Mouse (Mus musculus) right cerebral cortex, adult 2 months (tissue): Measurements from ENCODE around the gene Tas2r130.
"Not testable (repeated sequence)": the region's sequence is repeated elsewhere in the genome, so short reads cannot be mapped to it uniquely, and the experiment has no call there.

ENCODE experiments used
- DNase-seq, 2 experiments: peaks; one replicate each; pipeline ENCODE4 v3.0.0; 2021 to 2022; ENCODE audit warnings: low spot score in 2 of 2

Gene Tas2r130

DNA sequence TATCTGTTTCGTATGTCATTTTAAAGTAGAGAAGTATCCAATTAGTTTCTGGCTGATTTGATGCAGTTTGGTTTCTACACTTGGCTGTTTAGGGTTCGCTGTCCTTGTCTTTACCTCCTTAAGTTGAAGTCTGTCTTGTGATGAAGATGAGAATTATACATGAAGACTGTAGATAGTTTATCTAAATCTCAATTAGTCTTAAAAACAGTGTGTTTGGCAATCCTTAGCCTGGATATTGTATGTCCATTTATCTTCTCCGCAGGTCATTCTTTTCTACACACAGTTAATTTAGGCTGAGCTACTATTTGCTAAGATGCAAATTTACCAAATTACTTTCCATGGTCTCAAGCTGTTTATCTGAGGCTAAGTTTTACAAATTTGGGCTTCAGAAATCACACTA is at the start of gene Tas2r130:
Gene Tas2r130, minus strand, starts transcription at position 101 of the 400 bp plus-strand sequence.
- DNase-seq: no peak

DNA sequence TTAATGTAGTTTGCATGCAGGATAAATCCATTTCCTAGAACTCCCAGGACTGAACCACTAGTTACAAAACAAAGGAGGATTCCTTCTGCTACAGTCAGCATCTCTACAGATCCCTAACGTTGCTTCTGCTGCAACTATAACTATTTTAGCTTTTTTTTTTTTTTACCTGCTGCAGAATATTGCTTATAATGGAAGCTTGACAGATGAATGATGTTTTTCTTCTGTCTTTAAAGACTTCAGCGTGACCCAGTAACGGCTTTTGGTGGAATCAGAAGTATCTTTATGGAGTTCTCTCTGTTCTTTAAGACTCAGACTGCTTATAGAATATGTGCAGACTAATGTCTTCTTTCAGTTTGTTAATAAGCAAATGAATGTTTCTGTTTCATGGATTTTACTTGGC is 48.1 kb upstream of the Tas2r130 start, which contains the start of gene Tas2r106:
Gene Tas2r106, minus strand, starts transcription at position 101 of the 400 bp plus-strand sequence.
- DNase-seq: no peak

DNA sequence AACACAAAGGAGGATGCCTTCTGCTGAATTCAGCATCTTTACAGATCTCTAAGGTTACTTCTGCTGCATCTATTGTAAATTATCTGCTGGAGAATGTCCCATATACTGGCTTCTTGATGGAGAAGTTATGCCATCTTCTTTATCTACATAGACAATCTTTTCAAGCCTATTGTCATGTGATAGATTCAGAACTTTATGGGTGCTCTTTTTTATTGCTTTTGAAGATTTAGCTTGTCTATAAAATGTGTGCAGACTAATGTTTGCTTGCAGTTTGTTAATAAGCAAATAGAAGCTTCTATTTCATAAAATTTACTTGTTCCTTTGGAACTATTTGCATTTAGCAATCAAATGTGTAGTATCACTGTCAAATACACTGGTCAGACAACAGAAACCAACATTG is 29.3 kb upstream of the Tas2r130 start, which contains the start of gene Tas2r107:
Gene Tas2r107, minus strand, starts transcription at position 101 of the 400 bp plus-strand sequence.
- no peak for DNase-seq

DNA sequence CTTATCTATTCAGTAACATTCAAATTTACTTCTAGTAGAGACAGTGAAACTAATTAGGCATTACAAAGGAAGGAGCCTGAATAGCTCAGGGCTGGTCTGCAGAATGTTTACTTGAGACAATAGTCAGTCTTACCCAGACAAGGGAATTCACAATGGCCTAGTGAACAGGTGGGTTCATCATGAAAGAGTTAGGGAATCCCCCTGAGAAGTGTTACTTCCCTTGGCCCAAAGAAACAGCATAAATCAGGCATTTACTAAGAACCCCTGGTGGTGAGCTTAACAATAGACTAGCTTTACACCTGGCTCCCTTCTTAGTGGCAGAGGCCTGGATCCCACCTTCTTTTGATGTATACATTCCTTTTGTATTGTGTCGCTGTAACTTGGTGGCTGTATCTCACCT is 20.8 kb downstream of the Tas2r130 start:
- not testable (repeated sequence) for DNase-seq

DNA sequence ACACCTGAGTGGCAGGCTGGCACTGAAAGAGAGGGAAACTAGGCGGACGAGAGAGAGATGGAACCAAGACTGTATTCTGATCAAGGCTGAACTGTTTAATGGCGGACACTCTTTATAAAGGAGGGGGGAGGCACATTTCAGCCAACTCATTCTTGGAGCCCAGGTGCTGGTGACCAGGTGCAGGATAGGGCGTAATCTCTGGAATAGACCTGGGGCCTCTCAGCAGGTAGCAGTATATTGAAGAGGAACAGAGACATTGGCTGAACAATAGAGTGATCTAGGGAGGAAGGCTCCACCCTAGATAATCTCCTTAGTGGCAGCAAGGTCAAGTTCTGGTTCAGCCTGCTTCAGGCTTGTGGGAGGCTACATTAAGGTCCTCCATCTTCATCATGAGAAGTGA is 25.9 kb downstream of the Tas2r130 start:
- no peak for DNase-seq
